8 mouse cellular contexts compared by ENCODE assay signal in genomic region chr5:3197952-3198841, GRCm38 (mm10).
DNase-seq lines count a peak whose midpoint lies in the region; ATAC-seq and TF ChIP-seq lines count a peak whose summit lies in the region.

No protein-coding gene starts in this region.

- H3K4me1 ChIP-seq in ES-Bruce4 (ENCODE audit: control insufficient read depth, insufficient read depth, low read length): no peaks in the 10 kb centered on the region
- peaks cover 5% of the 10 kb centered on the region; the same call in 1 of the 2 replicates for H3K4me1 ChIP-seq in lung, postnatal 0 days (ENCODE audit: insufficient read depth, low read depth, low read length)
- H3K4me1 ChIP-seq in hindbrain, embryonic 14.5 days (replicated peaks; ENCODE audit: control insufficient read depth, insufficient read depth, low read length): no peaks in the 10 kb centered on the region

- no peak overlapping the region for H3K27ac ChIP-seq in ES-Bruce4 (ENCODE audit: insufficient read depth, low read length)
- no peak overlapping the region for H3K27ac ChIP-seq in lung, postnatal 0 days (ENCODE audit: low read length)
- H3K27ac ChIP-seq in hindbrain, embryonic 14.5 days: no peak overlapping the region
- H3K27ac ChIP-seq in layer of hippocampus, adult 2 months: no peak overlapping the region

- TF ChIP-seq EP300 in ES-Bruce4 (IDR thresholded peaks at IDR 0.05; ENCODE audit: insufficient read depth, low read depth, low read length): no peak
- no peak for TF ChIP-seq EP300 in lung, postnatal 0 days (IDR thresholded peaks at IDR 0.05)

- H3K27me3 ChIP-seq in ES-Bruce4 (ENCODE audit: control insufficient read depth, insufficient read depth, low read length, poor library complexity, severe bottlenecking): no peaks in the 10 kb centered on the region
- no peaks in the 10 kb centered on the region for H3K27me3 ChIP-seq in lung, postnatal 0 days (replicated peaks; ENCODE audit: insufficient read depth, low read length)
- no peaks in the 10 kb centered on the region for H3K27me3 ChIP-seq in hindbrain, embryonic 14.5 days (ENCODE audit: control insufficient read depth, insufficient read depth, low read length)

- WGBS in lung, postnatal 0 days: 39% methylated on average over 16 of the region's 16 CpGs
- WGBS in hindbrain, embryonic 14.5 days: 70% methylated on average over 16 of the region's 16 CpGs

- TF ChIP-seq CTCF in ES-Bruce4 (IDR thresholded peaks at IDR 0.05; ENCODE audit: low read depth, low read length): no peak
- no peak for TF ChIP-seq CTCF in lung, postnatal 0 days (IDR thresholded peaks at IDR 0.05)
- TF ChIP-seq CTCF in layer of hippocampus, adult 2 months (conservative IDR thresholded peaks at IDR 0.05): no peak

- no peak overlapping the region for H3K9ac ChIP-seq in ES-Bruce4 (ENCODE audit: low read depth, poor library complexity, severe bottlenecking)
- peak overlapping the region; percentile 26 for H3K9ac ChIP-seq in lung, postnatal 0 days (replicated peaks; ENCODE audit: low read depth)
- no peak overlapping the region for H3K9ac ChIP-seq in hindbrain, embryonic 14.5 days

- no peaks in the 10 kb centered on the region for H3K9me3 ChIP-seq in ES-Bruce4 (replicated peaks; ENCODE audit: control insufficient read depth, insufficient read depth, low read length, poor library complexity, severe bottlenecking)
- H3K9me3 ChIP-seq in lung, postnatal 0 days (ENCODE audit: low read length): no peaks in the 10 kb centered on the region
- H3K9me3 ChIP-seq in hindbrain, embryonic 14.5 days (ENCODE audit: control insufficient read depth, low read length): no peaks in the 10 kb centered on the region

- H3K4me2 ChIP-seq in lung, postnatal 0 days (replicated peaks; ENCODE audit: low read depth, low read length): peak overlapping the region; percentile 32; the same call in 1 of the 2 replicates
- no peak overlapping the region for H3K4me2 ChIP-seq in hindbrain, embryonic 14.5 days (replicated peaks)

- 0 out of 2 replicates have a peak overlapping the region, but pooled peaks have one; percentile 6 for H3K4me3 ChIP-seq in ES-Bruce4 (ENCODE audit: low read depth, low read length)
- H3K4me3 ChIP-seq in lung, postnatal 0 days (ENCODE audit: low read depth, low read length): no peak overlapping the region
- H3K4me3 ChIP-seq in hindbrain, embryonic 14.5 days (replicated peaks; ENCODE audit: low read length): no peak overlapping the region
- H3K4me3 ChIP-seq in layer of hippocampus, adult 2 months: no peak overlapping the region

- TF ChIP-seq POLR2A in ES-Bruce4 (IDR thresholded peaks at IDR 0.05; ENCODE audit: insufficient read depth, low read length): no peak

- ATAC-seq in granulocyte monocyte progenitor cell, adult 5-6 weeks (replicated peaks; ENCODE audit: poor library complexity, severe bottlenecking): peak; percentile 94
- ATAC-seq in lung, postnatal 0 days: peak; percentile 64
- ATAC-seq in hindbrain, embryonic 14.5 days (ENCODE audit: low FRiP score): no peak

- H3K36me3 ChIP-seq in ES-Bruce4 (ENCODE audit: control insufficient read depth, insufficient read depth, low read length, poor library complexity, severe bottlenecking): no peaks in the 10 kb centered on the region
- no peaks in the 10 kb centered on the region for H3K36me3 ChIP-seq in lung, postnatal 0 days (ENCODE audit: insufficient read depth, low read length)
- no peaks in the 10 kb centered on the region for H3K36me3 ChIP-seq in hindbrain, embryonic 14.5 days (replicated peaks; ENCODE audit: control insufficient read depth, insufficient read depth)

- DNase-seq in adrenal gland, adult (ENCODE audit: inconsistent age in 2 of 2, low spot score in 1 of 2): peak; percentile 28 to 70
- DNase-seq in kidney, adult 9 months: peak; percentile 90
- peak; percentile 41 for DNase-seq in lung, postnatal 0 days (ENCODE audit: low spot score)
- peak; percentile 6 for DNase-seq in telencephalon, adult 2 months (ENCODE audit: low read depth, low spot score)
- no peak for DNase-seq in hindbrain, embryonic 14.5 days (ENCODE audit: low spot score)
- DNase-seq in layer of hippocampus, adult 2 months (ENCODE audit: low spot score in 2 of 2): no peak

Comparison
In these comparisons a context has a peak if more than half of its experiments do, and no peak if none do; other contexts are left out.
1. DNase-seq: peak in adrenal gland, adult (2 of 2), kidney, adult 9 months (single experiment), lung, postnatal 0 days (single experiment) and telencephalon, adult 2 months (single experiment); none in hindbrain, embryonic 14.5 days (single experiment) and layer of hippocampus, adult 2 months (0 of 2).